ENCODE assay signal across 8 mouse cellular contexts in genomic region chr1:158356051-158356461, GRCm38 (mm10). TPM values are rescaled to one million over a fixed set of nuclear protein-coding genes. Genes with fewer than 3 reads are reported as not detected.
DNase-seq lines count a peak whose midpoint lies in the region; ATAC-seq and TF ChIP-seq lines count a peak whose summit lies in the region.

Gene Brinp2, minus strand, starts transcription at chr1:158356326.

- ATAC-seq in Patski, result peak; percentile 79
- peak; percentile 58 for ATAC-seq in liver, embryonic 14.5 days (ENCODE audit: insufficient read depth)
- peak; percentile 98 for ATAC-seq in neural tube, embryonic 15.5 days (ENCODE audit: low FRiP score)

- H3K4me1 ChIP-seq in liver, embryonic 14.5 days (replicated peaks; ENCODE audit: control insufficient read depth in 2 of 2, insufficient read depth in 2 of 2, low read length in 1 of 2), result no peaks in the 10 kb centered on the region
- H3K4me1 ChIP-seq in neural tube, embryonic 15.5 days, result peaks cover 45% of the 10 kb centered on the region

- no peak for DNase-seq in Patski (ENCODE audit: low read depth, low spot score)
- DNase-seq in cerebellum, adult 9-10 months, result peak; percentile 97
- DNase-seq in frontal cortex, adult 2 months (ENCODE audit: extremely low spot score in 1 of 2, low spot score in 1 of 2), result peak; percentile 91 to 95
- DNase-seq in heart, postnatal 4 days, result peak; percentile 79
- peak; percentile 92 for DNase-seq in layer of hippocampus, adult 11-12 months (ENCODE audit: low spot score)
- no peak for DNase-seq in liver, embryonic 14.5 days (ENCODE audit: low read depth in 3 of 3, low spot score in 3 of 3)
- DNase-seq in yolk sac, embryonic 10.5 days (ENCODE audit: low spot score), result peak; percentile 60

- no peak within 1 kb of the TSS for H3K27ac ChIP-seq in liver, embryonic 14.5 days
- H3K27ac ChIP-seq in neural tube, embryonic 15.5 days (replicated peaks), result peak within 1 kb of the TSS; percentile 90

- H3K36me3 ChIP-seq in liver, embryonic 14.5 days (replicated peaks; ENCODE audit: control insufficient read depth, insufficient read depth, low read depth), result no peaks in the 10 kb centered on the region
- H3K36me3 ChIP-seq in neural tube, embryonic 15.5 days, result no peaks in the 10 kb centered on the region

- CTCF ChIA-PET in Patski (lab: Charles Lee), result no interaction called here

- WGBS in liver, embryonic 14.5 days (ENCODE audit: insufficient replicate concordance), result under 1% methylated on average over 30 of the region's 30 CpGs
- WGBS in neural tube, embryonic 15.5 days, result under 1% methylated on average over 30 of the region's 30 CpGs

- no peak within 1 kb of the TSS for H3K9ac ChIP-seq in liver, embryonic 14.5 days (replicated peaks)
- H3K9ac ChIP-seq in neural tube, embryonic 15.5 days (replicated peaks), result peak within 1 kb of the TSS; percentile 79

- POLR2A ChIA-PET in Patski (lab: Charles Lee), result no interaction called here

- H3K4me2 ChIP-seq in liver, embryonic 14.5 days (ENCODE audit: low read depth), result peak within 1 kb of the TSS; percentile 42
- H3K4me2 ChIP-seq in neural tube, embryonic 15.5 days, result peak within 1 kb of the TSS; percentile 71

- H3K27me3 ChIP-seq in Patski, result peaks cover 58% of the 10 kb centered on the region
- H3K27me3 ChIP-seq in liver, embryonic 14.5 days (ENCODE audit: control insufficient read depth, insufficient read depth, low read length), result peaks cover 17% of the 10 kb centered on the region
- no peaks in the 10 kb centered on the region for H3K27me3 ChIP-seq in neural tube, embryonic 15.5 days (replicated peaks)

- in situ Hi-C loops in Patski (cut with MboI; ENCODE audit: low pct_unique_long_range_greater_than_20kb), result no loop called here

- H3K4me3 ChIP-seq in liver, embryonic 14.5 days (ENCODE audit: insufficient read depth in 1 of 2, low read depth in 2 of 2, low read length in 2 of 2), result peak within 1 kb of the TSS in 1 of 2 experiments; percentile 23; a peak in 2 of 4 replicates
- peak within 1 kb of the TSS; percentile 84 for H3K4me3 ChIP-seq in neural tube, embryonic 15.5 days (replicated peaks)

- no peak for TF ChIP-seq CTCF in Patski (IDR thresholded peaks at IDR 0.05)
- no peak for TF ChIP-seq CTCF in liver, embryonic 14.5 days (IDR thresholded peaks at IDR 0.05; ENCODE audit: low read depth)

- TF ChIP-seq EP300 in liver, embryonic 14.5 days (IDR thresholded peaks at IDR 0.05; ENCODE audit: low read depth), result no peak

- no peaks in the 10 kb centered on the region for H3K9me3 ChIP-seq in liver, embryonic 14.5 days (ENCODE audit: control insufficient read depth, low read length)
- H3K9me3 ChIP-seq in neural tube, embryonic 15.5 days (replicated peaks), result no peaks in the 10 kb centered on the region

RNA-seq across cellular contexts. Expression of gene Brinp2, which starts in this region (rescaled TPM):
- not detected for polyA plus RNA-seq in Patski (2021)
- polyA plus RNA-seq in frontal cortex, adult 2 months (2012; rRNA removed), result 64.9 and 69.5 TPM in 2 replicates
- under 1 TPM; 0.14 to 0.27 TPM for total RNA-seq in heart, postnatal 4 days (2021)
- 0.03 TPM in 1 of 2 replicates, not detected in the other for polyA plus RNA-seq in liver, embryonic 14.5 days (2012; rRNA removed)
- not detected in 2 replicates for polyA plus RNA-seq in liver, embryonic 14.5 days (2014; fragmentation: Nextera tagmentation; extraction: Ambion mirVana)
- 24.9 and 27.0 TPM in 2 replicates for polyA plus RNA-seq in neural tube, embryonic 15.5 days (2015; fragmentation: Nextera tagmentation; extraction: Ambion mirVana)

Comparison
In these comparisons a context has a peak if more than half of its experiments do, and no peak if none do; other contexts are left out.
1. RNA of gene Brinp2 (polyA plus RNA-seq): 64.9 to 69.5 TPM in frontal cortex, adult 2 months and 24.9 to 27.0 TPM in neural tube, embryonic 15.5 days; 0.03 TPM in liver, embryonic 14.5 days and not detected in Patski (single experiment); every median in the first group is over 10 times any median in the second.
2. Peak in ATAC-seq in Patski; RNA of the gene not detected or under 1 TPM.
3. Peak in DNase-seq in heart, postnatal 4 days; RNA of the gene not detected or under 1 TPM.
4. Peak in ATAC-seq and H3K4me2 ChIP-seq in liver, embryonic 14.5 days; RNA of the gene not detected or under 1 TPM.
5. DNase-seq: peak in cerebellum, adult 9-10 months (single experiment), frontal cortex, adult 2 months (2 of 2), layer of hippocampus, adult 11-12 months (single experiment) and yolk sac, embryonic 10.5 days (single experiment); none in Patski (single experiment) and liver, embryonic 14.5 days (0 of 3).
6. Peak in every context shown above with its lines, with median percentiles within 50 percentile points of each other: ATAC-seq.